8 mouse cellular contexts compared by ENCODE assay signal in genomic region chr4:154674541-154674940, GRCm38 (mm10). TPM values are rescaled to one million over a fixed set of nuclear protein-coding genes. Genes with fewer than 3 reads are reported as not detected.
DNase-seq lines count a peak whose midpoint lies in the region; ATAC-seq and TF ChIP-seq lines count a peak whose summit lies in the region.

No protein-coding gene starts in this region.

- 6% methylated on average over 12 of the region's 12 CpGs for WGBS in thymus, adult 2 months

- DNase-seq in thymus, adult 2 months: peak; percentile 19
- DNase-seq in thymus, adult 18-20 months: no peak
- DNase-seq in embryo, embryonic 10.5 days (ENCODE audit: low spot score): peak; percentile 90
- peak; percentile 35 for DNase-seq in heart, adult 8-10 months (ENCODE audit: low spot score)
- peak; percentile 35 to 78 for DNase-seq in kidney, postnatal 36 days
- peak; percentile 73 for DNase-seq in lung, postnatal 10 days
- peak; percentile 44 for DNase-seq in retina, postnatal 7 days (ENCODE audit: low read depth, low spot score)

- no peak overlapping the region for H3K27ac ChIP-seq in thymus, adult 2 months (ENCODE audit: control insufficient read depth, insufficient read depth, low read length)

- no peak overlapping the region for H3K4me3 ChIP-seq in thymus, adult 2 months (ENCODE audit: control insufficient read depth, insufficient read depth, low read length)

- no peak for TF ChIP-seq POLR2A in thymus, adult 2 months (IDR thresholded peaks at IDR 0.05; ENCODE audit: control insufficient read depth, extremely low read depth, insufficient read depth, low read length, poor library complexity)

- ATAC-seq in megakaryocyte, adult 5-6 weeks (ENCODE audit: poor library complexity, severe bottlenecking): no peak

- TF ChIP-seq CTCF in thymus, adult 2 months (IDR thresholded peaks at IDR 0.05; ENCODE audit: borderline replicate concordance, control insufficient read depth, extremely low read depth, insufficient read depth, low read length, poor library complexity): peak; percentile 78; the same call in 1 of the 2 replicates

- H3K36me3 ChIP-seq in thymus, adult 2 months (ENCODE audit: control insufficient read depth, insufficient read depth, low read length): no peaks in the 10 kb centered on the region

- no peaks in the 10 kb centered on the region for H3K27me3 ChIP-seq in thymus, adult 2 months (ENCODE audit: control insufficient read depth, insufficient read depth, low read length)

- H3K4me1 ChIP-seq in thymus, adult 2 months (replicated peaks; ENCODE audit: control insufficient read depth, insufficient read depth, low read length): no peaks in the 10 kb centered on the region

RNA-seq across cellular contexts. Expression of gene Actrt2, which starts 6.9 kb away (rescaled TPM):
- polyA plus RNA-seq in thymus, adult 2 months (2012; rRNA removed): 0.13 TPM in 1 of 2 replicates, not detected in the other
- not detected for total RNA-seq in heart, adult 8-10 months (2022)
- not detected in 2 replicates for total RNA-seq in megakaryocyte, adult 5-6 weeks (2015)
- total RNA-seq in megakaryocyte, adult 5-6 weeks (2017): not detected in 2 replicates

RNA-seq across cellular contexts. Expression of gene Prdm16, which starts 37.9 kb away (rescaled TPM):
- polyA plus RNA-seq in thymus, adult 2 months (2012; rRNA removed): 4.5 and 7.7 TPM in 2 replicates
- total RNA-seq in heart, adult 8-10 months (2022): 10 to 100 TPM; 12.6 to 15.7 (median 14.3) TPM
- 0.85 and 1.0 TPM in 2 replicates for total RNA-seq in megakaryocyte, adult 5-6 weeks (2015)
- 0.73 and 2.4 TPM in 2 replicates for total RNA-seq in megakaryocyte, adult 5-6 weeks (2017)

Comparison
In these comparisons a context has a peak if more than half of its experiments do, and no peak if none do; other contexts are left out.
1. DNase-seq: peak in thymus, adult 2 months (single experiment), embryo, embryonic 10.5 days (single experiment), heart, adult 8-10 months (single experiment), kidney, postnatal 36 days (2 of 2), lung, postnatal 10 days (single experiment) and retina, postnatal 7 days (single experiment); none in thymus, adult 18-20 months (0 of 2).